Mouse (Mus musculus): Measurements from ENCODE around the gene Camkk2.

- no peak for TF ChIP-seq POLR2A (IDR thresholded peaks at IDR 0.05; ENCODE audit: borderline replicate concordance, insufficient read depth, low read length)
- TF ChIP-seq CTCF (IDR thresholded peaks at IDR 0.05; ENCODE audit: borderline replicate concordance, insufficient read depth, low read depth, low read length), result no peak
Observed at GRCm38 (mm10) chr5:122771428-122771827, 7.8 kb downstream of the Camkk2 start.
